Mouse (Mus musculus) kidney, embryonic 14.5 days (tissue): ENCODE data around the gene Plod1. TPM values are rescaled to one million over a fixed set of nuclear protein-coding genes. Genes with fewer than 3 reads are reported as not detected.

Experiments
- ATAC-seq: fragments of 200-750 bp; cut with Nextera tagmentation; 2 replicates; pipeline ENCODE4 v1.8.0; 2017; ENCODE audit warnings: moderate number of reproducible peaks, mild to moderate bottlenecking, moderate TSS enrichment, moderate library complexity; ENCODE audit not compliant: low FRiP score, low TSS enrichment
- H3K27ac ChIP-seq: fragments of 300-500 bp; sonication (generic); 2 replicates; pipeline ENCODE4 v1.5.1; 2014; ENCODE audit warnings: low read depth, mild to moderate bottlenecking, low read length, moderate library complexity, mixed read lengths
- H3K27me3 ChIP-seq: fragments of 300-500 bp; sonication (generic); 2 replicates; pipeline ENCODE4 v1.6.1; 2014; ENCODE audit warnings: mild to moderate bottlenecking, low read length; ENCODE audit not compliant: control insufficient read depth, insufficient read depth
- H3K36me3 ChIP-seq: fragments of 300-500 bp; sonication (generic); 2 replicates; pipeline ENCODE4 v1.6.1; 2014; ENCODE audit warnings: low read length, mixed read lengths; ENCODE audit not compliant: control insufficient read depth, insufficient read depth
- H3K4me1 ChIP-seq: fragments of 300-500 bp; sonication (generic); 2 replicates; pipeline ENCODE4 v1.6.1; 2014; ENCODE audit warnings: low read length, mixed read lengths; ENCODE audit not compliant: control insufficient read depth, insufficient read depth
- H3K4me2 ChIP-seq: fragments of 300-500 bp; sonication (generic); replicated peaks from 2 replicates; pipeline ENCODE4 v1.6.1; 2014; ENCODE audit warnings: low read depth, mild to moderate bottlenecking, low read length
- H3K4me3 ChIP-seq: fragments of 300-500 bp; sonication (generic); 2 replicates; pipeline ENCODE4 v1.5.1; 2014; ENCODE audit warnings: mild to moderate bottlenecking, low read length
- H3K9ac ChIP-seq: fragments of 300-500 bp; sonication (generic); 2 replicates; pipeline ENCODE4 v1.6.1; 2014; ENCODE audit warnings: low read depth, mild to moderate bottlenecking, low read length, moderate library complexity
- H3K9me3 ChIP-seq: fragments of 300-500 bp; sonication (generic); 2 replicates; pipeline ENCODE4 v1.6.1; 2016; ENCODE audit warnings: low read length; ENCODE audit not compliant: control insufficient read depth
- WGBS: fragments of 180-500 bp; shearing (Covaris S2); extraction: QIAGEN DNeasy Blood & Tissue Kit; methylation state at CpG from one replicate; pipeline ENCODE4 v1.1.7; 2014; 5-methylcytosine and 5-hydroxymethylcytosine counted together
- polyA plus RNA-seq: library from polyadenylated mRNA; unstranded; fragments of >200 nt; fragmentation: Nextera tagmentation; extraction: Ambion mirVana; gene quantifications from 2 replicates; pipeline ENCODE4 v1.2.1, GENCODE M21; 2014

Gene Plod1
- polyA plus RNA-seq, 1 experiment from 2014 or later, result 40.7 TPM

DNA sequence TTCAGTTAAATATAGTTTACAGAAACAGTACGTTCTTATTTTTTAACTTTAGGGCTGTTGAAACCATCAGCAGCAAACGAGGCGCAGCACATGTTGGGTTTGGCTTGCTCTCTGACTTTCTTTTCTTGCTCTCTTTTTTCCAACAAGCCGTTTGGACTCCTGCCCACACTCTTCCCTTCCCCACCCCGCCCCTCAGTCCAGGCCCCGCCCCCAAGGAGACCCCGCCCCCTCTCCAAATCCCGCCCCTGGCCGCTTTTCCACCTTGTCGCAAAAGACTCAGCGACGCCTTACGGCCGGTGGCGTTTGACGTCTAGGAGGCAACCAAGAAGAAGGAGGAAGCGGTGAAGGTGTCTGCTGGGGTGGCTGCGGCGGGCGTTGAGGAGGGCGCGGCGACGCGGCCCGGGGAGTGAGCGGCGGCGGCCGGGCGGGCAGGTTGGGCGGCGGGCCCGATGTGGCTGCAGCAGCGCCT, 4.0 kb upstream of the Plod1 start, which contains the start of gene 2510039O18Rik:
Gene 2510039O18Rik, plus strand, starts transcription at position 320 of the 469 bp plus-strand sequence.
- peak within 1 kb of the TSS; percentile 89 for H3K4me3 ChIP-seq

DNA sequence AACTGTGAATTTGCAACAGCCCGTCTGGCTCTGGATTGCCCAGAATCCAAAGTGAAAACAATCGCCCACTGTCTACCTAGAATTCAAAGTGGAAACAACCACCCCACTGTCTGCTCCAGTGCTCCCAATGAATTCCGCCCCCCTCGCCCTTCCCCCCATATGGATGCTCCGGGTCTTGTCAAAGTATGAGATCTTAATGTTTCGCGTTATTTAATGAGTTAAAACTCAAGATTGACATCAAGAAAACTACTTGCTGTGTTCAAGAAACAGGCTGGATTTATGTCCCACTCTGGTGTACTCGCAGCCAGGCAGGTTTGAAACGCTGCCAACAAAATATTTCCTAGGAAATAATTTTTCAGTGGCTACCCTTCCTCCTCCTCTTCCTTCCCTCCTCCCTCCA, 3.5 kb upstream of the Plod1 start:
- Histone ChIP-seq H3K27ac (peak overlapping the region; percentile 82), H3K9me3 (no peaks in the 10 kb centered on the region), H3K4me1 (peaks cover 33% of the 10 kb centered on the region), H3K9ac (no peak overlapping the region), H3K4me2 (peak overlapping the region; percentile 29), H3K36me3 (peaks cover 11% of the 10 kb centered on the region), H3K4me3 (peak overlapping the region; percentile 89; the same call in 1 of the 2 replicates), H3K27me3 (no peaks in the 10 kb centered on the region)
- WGBS, result 46% methylated on average over 9 of the region's 9 CpGs
- no peak; the same call in 1 of the 2 replicates for ATAC-seq

More for the DNA sequence above, 4.0 kb upstream of the Plod1 start, which contains the start of gene 2510039O18Rik:
- Histone ChIP-seq H3K27me3 (no peaks in the 10 kb centered on the region), H3K27ac (peak within 1 kb of the TSS; percentile 82), H3K9me3 (no peaks in the 10 kb centered on the region), H3K4me2 (peak within 1 kb of the TSS; percentile 99), H3K36me3 (peaks cover 16% of the 10 kb centered on the region), H3K4me1 (peaks cover 33% of the 10 kb centered on the region), H3K9ac (peak within 1 kb of the TSS; percentile 85)
- 4% methylated on average over 16 of the region's 35 CpGs for WGBS
- ATAC-seq, result peak; percentile 58

DNA sequence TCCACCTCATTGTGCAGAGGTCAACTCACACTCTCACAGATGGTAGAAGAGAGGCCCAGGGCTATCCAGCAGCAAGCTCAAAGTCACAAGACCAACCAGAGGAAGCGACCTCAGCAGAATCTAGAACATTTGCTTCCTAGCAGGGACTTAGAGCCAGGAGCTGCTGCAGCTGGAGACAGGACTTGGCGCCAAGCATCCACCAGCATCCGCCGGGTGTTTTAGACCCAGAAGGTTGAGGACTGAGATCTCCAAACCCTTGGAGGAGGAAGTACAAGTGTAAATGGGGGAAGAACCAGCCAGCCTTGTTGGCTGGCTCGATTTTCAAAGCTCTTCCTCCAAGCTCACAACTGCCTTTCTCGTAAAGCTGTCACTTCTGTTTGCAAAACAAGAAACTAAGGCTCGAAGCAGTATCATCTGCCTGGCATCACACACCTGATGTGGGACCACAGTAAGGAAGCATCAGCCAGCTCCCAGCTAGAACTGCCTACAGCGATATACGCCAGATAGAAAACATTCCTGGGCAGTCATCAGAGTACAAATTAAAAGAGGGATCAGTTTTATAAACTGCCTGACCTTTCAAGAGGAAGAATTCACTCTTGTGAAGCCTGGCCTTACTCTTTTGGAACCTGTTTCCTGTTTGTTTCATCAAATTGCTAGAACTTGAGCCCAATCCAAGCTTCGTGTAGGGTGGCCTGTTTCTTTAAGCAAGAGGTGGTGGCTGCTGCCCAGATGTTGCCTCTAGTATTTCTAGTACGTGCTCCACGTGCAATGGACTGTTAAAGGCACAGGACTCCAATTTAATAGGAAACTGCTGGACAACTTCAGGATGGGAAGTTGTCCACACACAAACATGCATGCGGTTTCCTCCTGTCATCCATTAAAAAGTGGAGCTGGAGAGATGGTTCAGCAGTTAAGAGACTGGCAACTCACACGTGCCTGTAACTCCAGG, 1.9 kb upstream of the Plod1 start:
- Histone ChIP-seq H3K4me1 (peaks cover 33% of the 10 kb centered on the region), H3K4me2 (no peak overlapping the region), H3K36me3 (no peaks in the 10 kb centered on the region), H3K9ac (no peak overlapping the region), H3K4me3 (no peak overlapping the region), H3K9me3 (no peaks in the 10 kb centered on the region), H3K27ac (no peak overlapping the region), H3K27me3 (no peaks in the 10 kb centered on the region)
- WGBS, result 42% methylated on average over 14 of the region's 14 CpGs
- ATAC-seq, result no peak

DNA sequence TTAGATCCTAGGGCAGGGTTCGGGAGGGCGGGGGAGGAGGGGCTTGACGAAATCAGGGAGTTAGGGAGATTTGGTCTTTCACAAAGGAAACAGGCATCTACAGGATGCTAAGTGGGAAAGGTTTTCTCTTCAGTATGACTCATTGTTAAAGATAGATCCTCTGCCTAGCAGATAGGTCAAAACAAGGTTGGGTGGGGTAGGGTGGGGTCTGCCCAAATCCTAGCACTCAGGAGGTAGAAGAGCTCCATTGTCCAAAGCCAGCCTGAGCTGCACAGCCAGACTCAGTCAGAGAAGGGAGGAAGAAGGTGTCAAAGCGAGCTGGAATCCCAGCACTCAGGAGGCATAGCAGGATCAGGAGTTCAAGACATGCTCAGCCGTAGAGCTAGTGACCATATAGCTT, 919 bp upstream of the Plod1 start:
- ATAC-seq, result no peak
- Histone ChIP-seq H3K4me2 (no peak overlapping the region), H3K9me3 (no peaks in the 10 kb centered on the region), H3K9ac (no peak overlapping the region), H3K36me3 (no peaks in the 10 kb centered on the region), H3K4me3 (no peak overlapping the region), H3K4me1 (peaks cover 32% of the 10 kb centered on the region), H3K27ac (no peak overlapping the region), H3K27me3 (no peaks in the 10 kb centered on the region)
- 60% methylated on average over 5 of the region's 5 CpGs for WGBS

DNA sequence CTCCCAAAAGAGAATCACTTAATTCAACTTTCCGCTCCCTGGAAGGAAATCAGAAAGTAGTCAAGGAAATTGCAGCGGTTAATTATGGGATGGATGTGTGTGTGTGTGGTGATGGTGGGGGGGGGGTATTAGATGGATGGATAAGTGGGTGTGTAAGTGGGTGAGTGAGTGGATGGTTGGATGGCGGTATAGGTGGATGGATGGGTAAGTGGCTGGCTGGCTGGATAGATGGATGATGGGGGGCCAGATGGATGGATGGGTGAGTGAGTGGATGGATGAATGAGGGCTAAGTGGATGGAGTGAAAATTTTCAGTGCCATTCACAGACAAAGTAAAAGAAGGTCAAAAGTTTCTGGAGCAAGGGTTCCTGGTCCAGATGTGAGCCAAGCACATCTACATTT, 454 bp upstream of the Plod1 start:
- no peak for ATAC-seq
- Histone ChIP-seq H3K27me3 (no peaks in the 10 kb centered on the region), H3K9ac (peak overlapping the region; percentile 77; the same call in 1 of the 2 replicates), H3K4me2 (peak overlapping the region; percentile 84), H3K36me3 (no peaks in the 10 kb centered on the region), H3K9me3 (no peaks in the 10 kb centered on the region), H3K4me3 (peak overlapping the region; percentile 72), H3K27ac (no peak overlapping the region), H3K4me1 (peaks cover 27% of the 10 kb centered on the region)
- 35% methylated on average over 3 of the region's 3 CpGs for WGBS

DNA sequence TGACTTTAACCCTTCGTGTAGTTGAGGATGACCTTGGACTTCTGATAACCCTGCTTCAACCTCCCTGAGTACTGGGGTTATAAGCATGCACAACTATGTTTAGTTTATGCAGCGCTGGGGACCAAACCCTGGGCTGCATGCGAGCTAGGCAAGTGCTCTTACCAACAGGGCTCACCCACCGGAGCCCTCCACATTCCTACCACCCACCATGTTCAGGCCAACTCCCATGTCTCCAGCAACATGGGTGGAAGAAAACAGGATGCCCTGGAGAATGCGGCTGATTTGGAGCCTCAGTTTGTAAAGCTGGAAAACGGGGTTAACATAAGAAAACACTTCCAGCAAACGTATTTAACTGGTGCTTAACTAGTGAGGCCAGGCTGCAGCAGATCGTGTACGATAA, 663 bp downstream of the Plod1 start:
- ATAC-seq, result no peak
- peak overlapping the region; percentile 84 for H3K4me2 ChIP-seq
- no peak overlapping the region for H3K27ac ChIP-seq
- 19% methylated on average over 9 of the region's 9 CpGs for WGBS
- H3K9ac ChIP-seq, result peak overlapping the region; percentile 77
- peaks cover 20% of the 10 kb centered on the region; the same call in 1 of the 2 replicates for H3K4me1 ChIP-seq
- H3K36me3 ChIP-seq, result 0 out of 2 replicates have a peak, but pooled peaks cover 3% of the 10 kb centered on the region
- H3K4me3 ChIP-seq, result peak overlapping the region; percentile 72
- no peaks in the 10 kb centered on the region for H3K9me3 ChIP-seq
- no peaks in the 10 kb centered on the region for H3K27me3 ChIP-seq

DNA sequence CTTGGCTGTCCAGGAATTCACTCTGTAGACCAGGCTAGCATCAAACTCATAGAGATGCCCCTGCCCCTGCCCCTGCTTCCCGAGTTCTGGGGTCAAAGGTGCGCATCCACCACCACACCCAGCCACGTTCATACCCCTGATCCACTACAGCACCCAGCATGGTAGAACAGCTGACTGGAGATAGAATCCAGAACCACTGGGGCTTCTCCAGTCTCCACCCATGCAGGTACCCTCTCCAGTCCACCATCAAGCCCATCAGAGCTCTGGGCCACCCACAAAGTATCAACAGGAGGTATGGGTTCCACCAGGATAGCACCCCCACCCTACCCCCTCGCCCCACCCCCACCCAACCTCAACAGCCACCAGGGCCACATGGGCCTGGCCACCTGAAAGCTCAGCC, 2.0 kb downstream of the Plod1 start:
- WGBS, result 81% methylated on average over 4 of the region's 4 CpGs
- H3K27me3 ChIP-seq, result no peaks in the 10 kb centered on the region
- no peaks in the 10 kb centered on the region for H3K9me3 ChIP-seq
- H3K27ac ChIP-seq, result no peak overlapping the region
- peaks cover 15% of the 10 kb centered on the region; the same call in 1 of the 2 replicates for H3K4me1 ChIP-seq
- no peak overlapping the region for H3K4me2 ChIP-seq
- no peak for ATAC-seq
- no peak overlapping the region for H3K9ac ChIP-seq
- H3K4me3 ChIP-seq, result no peak overlapping the region
- H3K36me3 ChIP-seq, result peaks cover 8% of the 10 kb centered on the region; the same call in 1 of the 2 replicates

DNA sequence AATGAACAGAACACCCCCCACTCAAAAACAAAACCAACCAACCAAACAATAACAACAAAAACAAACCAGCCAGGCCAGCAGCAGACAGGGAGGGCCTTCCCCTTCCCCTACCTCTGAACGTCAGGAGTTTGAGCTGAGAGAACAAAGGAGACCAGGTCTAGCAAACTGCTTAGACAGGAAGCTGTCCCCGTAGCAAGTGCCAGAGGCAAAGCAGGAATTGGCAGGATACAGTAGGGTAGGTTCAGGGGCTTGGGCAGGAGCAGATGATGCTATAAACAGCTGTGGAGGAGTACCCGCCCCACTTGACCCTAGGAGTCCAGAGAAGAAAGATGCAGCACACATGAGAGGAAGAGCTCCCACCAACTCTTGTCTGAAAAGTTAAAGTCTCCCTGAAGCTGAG, 2.4 kb downstream of the Plod1 start:
- Histone ChIP-seq H3K9me3 (no peaks in the 10 kb centered on the region), H3K4me3 (no peak overlapping the region), H3K27me3 (no peaks in the 10 kb centered on the region), H3K4me1 (peaks cover 15% of the 10 kb centered on the region; the same call in 1 of the 2 replicates), H3K9ac (no peak overlapping the region), H3K36me3 (peaks cover 8% of the 10 kb centered on the region; the same call in 1 of the 2 replicates), H3K4me2 (no peak overlapping the region), H3K27ac (no peak overlapping the region)
- no peak for ATAC-seq
- WGBS, result 28% methylated on average over 3 of the region's 3 CpGs

DNA sequence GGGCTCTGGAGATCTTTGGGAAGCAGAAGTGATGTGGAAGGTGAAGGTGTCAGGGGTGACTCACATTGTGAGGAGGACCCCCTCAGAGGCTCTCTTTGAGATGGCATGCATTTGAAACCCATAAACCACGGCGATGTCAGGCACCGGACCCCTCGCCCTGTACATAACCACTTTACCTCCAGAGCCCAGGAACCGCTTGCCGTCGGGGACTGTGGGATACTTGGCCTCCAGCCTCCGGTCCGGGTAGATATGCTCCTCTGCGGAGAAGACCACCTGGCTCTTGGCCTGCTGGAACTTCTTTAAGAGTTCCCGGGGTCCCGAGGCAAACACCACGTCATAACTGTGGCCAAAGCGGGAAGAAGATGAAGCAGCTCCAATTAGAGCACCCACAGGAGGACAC, 5.6 kb downstream of the Plod1 start:
- no peak overlapping the region for H3K4me2 ChIP-seq
- 95% methylated on average over 14 of the region's 14 CpGs for WGBS
- no peaks in the 10 kb centered on the region for H3K9me3 ChIP-seq
- no peak overlapping the region for H3K4me3 ChIP-seq
- H3K4me1 ChIP-seq, result 0 out of 2 replicates have a peak, but pooled peaks cover 4% of the 10 kb centered on the region
- peaks cover 8% of the 10 kb centered on the region; the same call in 1 of the 2 replicates for H3K36me3 ChIP-seq
- no peaks in the 10 kb centered on the region for H3K27me3 ChIP-seq
- no peak overlapping the region for H3K9ac ChIP-seq
- no peak for ATAC-seq
- H3K27ac ChIP-seq, result no peak overlapping the region
